Mouse (Mus musculus) kidney, adult 2 months (tissue): Measurements from ENCODE around the gene Syne3.

Source experiments
- CTCF ChIP-seq: fragments of 200-500 bp; conservative IDR thresholded peaks from 2 replicates; pipeline ENCODE4 v1.5.1; 2011; ENCODE audit warnings: low read depth, mild to moderate bottlenecking, control low read depth, low read length, moderate library complexity, mixed read lengths; ENCODE audit not compliant: insufficient read depth, insufficient read length
- POLR2A ChIP-seq: fragments of 200-500 bp; IDR thresholded peaks from one replicate; pipeline ENCODE4 v1.6.1; 2011; ENCODE audit warnings: low read depth, low read length, control low read depth

DNA sequence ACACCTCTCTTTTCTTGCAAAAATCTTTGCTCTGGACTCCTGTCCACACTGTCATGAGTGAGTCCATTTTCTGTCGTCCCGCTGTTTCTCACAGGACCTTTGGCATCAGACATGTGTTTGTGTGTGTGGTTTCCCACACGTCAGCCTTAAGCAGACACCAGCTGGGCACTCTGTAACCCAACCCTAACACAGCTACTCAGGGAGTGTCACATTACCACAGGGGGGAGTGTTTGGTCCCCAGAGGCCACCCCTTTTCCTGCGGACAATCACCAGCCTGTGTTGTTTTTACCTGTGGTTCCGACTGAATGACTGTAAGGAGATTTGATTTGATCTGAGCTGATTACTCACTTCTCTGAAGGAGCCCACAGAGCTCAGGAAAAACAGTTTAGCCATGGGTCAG lies 105.5 kb downstream of the Syne3 start:
- no peak for TF ChIP-seq CTCF
- TF ChIP-seq POLR2A, result no peak
